Mouse (Mus musculus): ENCODE results near the gene Mapk14. TPM values are rescaled to one million over a fixed set of nuclear protein-coding genes. Genes with fewer than 3 reads are reported as not detected.
"Not testable (repeated sequence)": the region's sequence is repeated elsewhere in the genome, so short reads cannot be mapped to it uniquely, and the experiment has no call there.

The Mapk14 gene
- total RNA-seq, 1 experiment from 2014 or later: 69.1 TPM

DNA sequence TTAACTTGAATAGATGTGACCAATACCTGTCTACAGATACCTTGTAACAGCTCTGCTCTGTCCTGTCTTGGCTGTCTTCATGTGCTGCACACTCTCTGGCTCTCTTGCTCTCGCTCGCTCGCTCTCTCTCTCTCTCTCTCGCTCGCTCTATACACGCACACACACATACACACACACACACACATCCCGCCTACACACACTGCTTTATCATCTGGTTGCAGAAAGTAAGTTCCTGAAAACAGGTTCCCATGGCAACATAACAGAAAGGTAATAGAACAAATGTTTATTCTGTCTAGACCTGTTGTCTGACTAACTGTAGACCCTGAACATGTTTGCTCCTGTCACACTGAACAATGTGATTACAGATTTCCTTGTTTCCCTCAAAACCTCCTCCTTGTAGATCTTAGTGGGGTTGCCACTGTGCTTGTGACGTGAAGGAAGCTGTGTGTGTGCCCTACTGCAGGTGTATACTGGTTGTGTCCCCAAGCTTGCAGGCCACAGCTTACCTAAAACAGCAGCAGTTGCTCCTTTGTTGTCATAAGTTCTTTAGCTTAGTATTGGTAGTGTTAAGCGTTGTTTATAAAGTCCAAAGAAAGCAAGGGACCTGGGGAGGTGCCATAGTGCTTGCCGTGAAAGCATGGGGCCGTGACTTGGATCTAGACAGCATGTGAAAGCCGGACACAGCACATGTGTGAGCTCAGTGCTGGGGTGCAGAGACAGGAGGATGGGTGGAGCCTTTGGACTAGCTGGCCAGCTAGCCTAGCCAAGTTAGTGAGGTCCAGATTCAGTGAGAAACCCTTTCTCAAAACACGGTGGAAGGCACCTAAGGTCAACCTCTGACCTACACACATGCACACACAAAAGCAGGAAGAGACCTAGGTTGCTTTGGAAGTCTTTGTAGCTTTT, 6.4 kb downstream of the Mapk14 start:
- no peak for DNase-seq

DNA sequence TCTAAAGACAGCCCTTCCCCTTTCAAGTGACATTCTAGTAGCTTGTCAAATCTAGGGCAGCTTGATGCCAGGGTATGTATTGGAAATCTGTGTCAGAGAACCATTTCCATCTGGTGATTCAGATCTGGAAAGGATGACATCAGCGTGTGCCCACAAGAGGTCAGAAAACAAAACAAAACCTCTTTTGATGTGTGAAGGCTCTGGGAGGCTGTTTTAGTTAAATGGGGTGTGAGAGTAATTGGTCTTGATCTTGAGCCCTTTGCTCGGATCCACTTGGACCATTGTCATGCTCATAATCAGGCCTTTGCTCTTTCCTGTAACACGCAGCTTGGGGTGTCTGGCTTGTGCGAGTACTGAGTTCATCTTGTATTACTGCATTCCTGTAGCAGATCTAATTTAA, 7.1 kb downstream of the Mapk14 start:
- peak; percentile 26 for DNase-seq

DNA sequence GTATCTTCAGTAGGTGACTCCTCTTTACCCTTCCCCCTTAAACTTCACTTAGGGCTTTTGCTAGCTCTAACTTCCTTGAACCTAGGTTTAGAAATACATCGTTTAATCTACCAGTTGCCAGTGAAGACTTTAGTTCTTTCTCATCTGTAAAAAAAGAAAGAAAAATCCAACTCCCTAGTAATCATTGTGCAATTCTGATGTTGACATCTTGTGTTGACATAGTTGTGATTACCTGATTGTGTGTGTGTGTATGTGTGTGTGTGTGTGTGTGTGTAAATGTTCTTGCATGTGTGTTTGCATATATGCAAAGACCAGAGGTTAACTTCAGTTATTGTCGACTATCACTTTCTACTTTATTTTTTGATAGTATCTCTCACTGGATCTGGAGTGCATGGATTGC, 7.5 kb downstream of the Mapk14 start:
- no peak for DNase-seq

DNA sequence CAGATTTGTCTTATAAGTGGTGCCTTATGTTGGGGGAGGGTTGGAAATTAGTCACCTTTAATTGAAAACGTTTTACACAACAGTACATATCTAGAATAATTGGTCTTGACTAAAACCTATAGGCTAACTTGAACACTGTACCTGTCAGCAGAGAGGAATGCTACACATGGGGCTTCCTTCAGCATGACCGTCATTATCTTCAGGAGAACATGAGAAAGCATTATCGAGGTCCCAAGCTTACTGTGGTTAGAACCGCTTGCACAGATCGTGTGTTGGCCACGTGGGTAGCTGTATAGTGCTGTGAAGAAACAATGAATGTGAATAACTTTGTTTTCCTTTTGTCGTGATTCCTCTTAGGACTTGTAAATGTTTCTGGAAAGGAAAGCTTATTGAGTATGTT, 8.7 kb downstream of the Mapk14 start:
- no peak for DNase-seq

DNA sequence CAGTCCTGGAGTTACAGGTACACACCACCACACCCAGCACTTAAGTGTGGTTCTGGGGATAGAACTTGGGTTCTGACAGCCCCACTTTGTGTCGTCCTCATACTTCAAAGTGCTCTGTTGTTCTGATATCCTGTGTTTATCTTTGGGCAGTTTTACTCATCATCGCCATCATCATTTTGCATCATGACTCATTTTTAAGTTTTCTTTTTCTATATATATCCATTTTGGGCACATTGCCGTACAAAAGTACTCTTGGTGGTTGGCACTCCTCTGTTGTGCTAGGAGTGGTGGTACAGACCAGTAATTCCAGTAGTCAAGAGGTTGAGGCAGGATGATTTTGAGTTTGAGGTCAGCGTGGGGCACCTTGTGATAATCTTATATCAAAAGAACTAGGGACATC, 10.0 kb downstream of the Mapk14 start:
- no peak for DNase-seq

DNA sequence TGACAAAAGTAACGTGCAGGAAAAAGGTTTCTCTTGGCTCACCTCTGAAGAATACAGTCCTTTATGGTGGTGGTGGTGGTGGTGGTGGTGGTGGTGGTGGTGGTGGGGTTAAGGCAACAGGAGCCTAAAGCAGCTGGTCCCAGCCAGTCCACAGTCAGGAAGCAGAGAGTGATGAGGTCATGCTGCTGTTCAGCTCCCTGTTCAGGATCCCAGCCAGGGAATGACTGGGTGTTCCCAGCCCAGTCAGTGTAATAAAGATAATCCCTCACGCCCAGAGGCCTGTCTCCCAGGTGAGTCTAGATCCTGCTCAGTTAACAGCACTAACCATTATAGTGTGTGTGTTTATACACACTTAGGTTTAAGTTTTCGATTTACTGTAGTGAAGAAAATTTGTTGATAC, 10.6 kb downstream of the Mapk14 start:
- no peak for DNase-seq

DNA sequence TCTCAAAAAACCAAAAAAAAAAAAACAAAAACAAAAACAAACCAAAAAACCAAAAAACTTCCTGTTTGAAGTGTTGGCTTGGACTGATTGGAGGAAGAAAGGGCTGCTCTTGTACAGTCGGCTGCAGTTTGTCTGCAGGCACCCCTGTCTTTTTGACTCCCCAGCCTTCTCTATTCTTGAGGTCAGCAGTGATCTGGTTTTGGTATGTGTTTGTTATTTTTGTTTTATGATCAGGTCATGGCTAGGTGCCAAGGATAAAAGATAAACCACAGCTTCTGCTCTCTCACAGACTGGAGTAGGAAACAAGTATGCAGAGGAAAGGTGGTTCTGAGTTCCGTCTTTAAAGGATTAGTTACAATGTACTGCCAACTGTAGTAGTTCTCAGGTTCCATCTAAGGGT, 11.5 kb downstream of the Mapk14 start:
- no peak for DNase-seq

DNA sequence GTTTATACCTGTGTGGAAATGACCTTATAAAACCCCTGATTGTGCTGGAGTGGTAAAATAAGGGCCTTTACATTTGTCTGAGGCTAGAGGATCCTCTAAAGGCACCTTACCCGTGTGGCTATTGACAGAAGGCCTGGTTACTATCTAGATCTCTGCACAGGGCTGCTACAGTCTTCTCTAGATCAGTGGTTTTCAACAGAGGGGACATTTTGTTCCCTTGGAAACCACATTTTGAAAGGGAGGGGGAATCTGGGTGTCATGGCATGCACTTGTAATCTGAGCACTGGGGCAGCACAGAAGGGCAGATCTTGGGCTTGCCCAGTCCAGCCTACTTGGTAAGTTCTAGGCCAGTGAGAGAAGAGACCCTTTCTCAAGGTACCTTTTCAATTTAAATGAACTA, 15.6 kb downstream of the Mapk14 start:
- DNase-seq: no peak

DNA sequence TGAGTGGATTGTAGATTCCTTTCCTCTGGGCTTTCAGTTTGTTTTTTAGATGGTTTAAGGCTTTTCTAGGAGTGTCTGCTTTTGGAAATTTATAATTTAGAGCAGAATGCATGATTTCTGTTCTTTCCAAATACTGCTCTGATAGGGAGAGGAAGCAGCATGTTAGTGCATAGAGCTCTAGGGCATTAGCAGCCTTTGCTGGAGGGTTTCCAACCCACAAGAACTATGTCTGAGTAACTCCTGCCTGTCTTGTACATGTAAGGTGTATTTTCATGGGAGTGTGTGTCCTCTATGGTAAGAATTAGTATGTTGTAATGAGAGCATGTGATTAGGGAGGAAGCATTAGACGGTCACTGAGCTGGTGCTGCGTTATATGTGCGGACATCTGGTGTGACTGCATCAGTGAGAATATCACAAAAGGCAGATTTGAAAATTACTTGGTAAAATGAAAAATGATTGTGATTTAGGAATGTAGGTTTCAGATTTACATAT, 16.1 kb downstream of the Mapk14 start:
- no peak for DNase-seq

DNA sequence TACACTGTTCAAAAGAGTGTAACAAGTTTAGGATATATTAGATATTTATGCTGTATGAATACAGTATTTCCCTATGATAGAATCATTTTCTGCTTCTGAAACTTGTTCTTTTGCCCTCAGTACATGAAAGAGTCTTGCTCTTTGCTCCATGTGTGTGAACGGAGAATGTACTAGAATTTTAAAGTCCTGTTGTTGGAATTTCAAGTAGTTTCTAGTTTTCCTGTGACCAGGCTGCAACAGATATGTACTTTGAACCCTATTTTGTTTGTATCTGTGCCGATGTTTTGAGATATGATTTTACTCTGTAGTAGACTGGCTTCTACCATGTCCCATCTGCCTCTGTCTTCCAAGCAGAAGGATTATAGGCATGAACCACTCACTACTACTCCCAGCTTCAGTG, 16.7 kb downstream of the Mapk14 start:
- no peak for DNase-seq

DNA sequence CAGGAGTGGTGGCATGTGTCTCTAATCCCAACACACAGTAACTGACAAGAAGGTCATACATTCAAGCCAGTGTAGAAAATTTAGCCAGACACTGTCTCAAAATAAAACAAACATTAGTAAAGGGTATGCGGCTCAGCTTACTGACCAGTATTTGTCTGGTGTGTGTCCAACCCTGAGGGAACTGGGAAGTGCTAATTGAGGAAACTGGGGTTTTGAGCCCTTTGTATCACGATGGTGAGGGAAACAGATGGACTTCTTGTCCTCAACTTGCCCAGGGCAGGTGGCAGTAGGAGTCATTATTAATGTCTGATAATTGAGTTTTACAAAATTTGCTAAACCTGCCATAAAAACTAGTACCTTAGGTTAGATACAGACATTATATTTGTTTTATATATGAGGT, 17.9 kb downstream of the Mapk14 start:
- DNase-seq: no peak

DNA sequence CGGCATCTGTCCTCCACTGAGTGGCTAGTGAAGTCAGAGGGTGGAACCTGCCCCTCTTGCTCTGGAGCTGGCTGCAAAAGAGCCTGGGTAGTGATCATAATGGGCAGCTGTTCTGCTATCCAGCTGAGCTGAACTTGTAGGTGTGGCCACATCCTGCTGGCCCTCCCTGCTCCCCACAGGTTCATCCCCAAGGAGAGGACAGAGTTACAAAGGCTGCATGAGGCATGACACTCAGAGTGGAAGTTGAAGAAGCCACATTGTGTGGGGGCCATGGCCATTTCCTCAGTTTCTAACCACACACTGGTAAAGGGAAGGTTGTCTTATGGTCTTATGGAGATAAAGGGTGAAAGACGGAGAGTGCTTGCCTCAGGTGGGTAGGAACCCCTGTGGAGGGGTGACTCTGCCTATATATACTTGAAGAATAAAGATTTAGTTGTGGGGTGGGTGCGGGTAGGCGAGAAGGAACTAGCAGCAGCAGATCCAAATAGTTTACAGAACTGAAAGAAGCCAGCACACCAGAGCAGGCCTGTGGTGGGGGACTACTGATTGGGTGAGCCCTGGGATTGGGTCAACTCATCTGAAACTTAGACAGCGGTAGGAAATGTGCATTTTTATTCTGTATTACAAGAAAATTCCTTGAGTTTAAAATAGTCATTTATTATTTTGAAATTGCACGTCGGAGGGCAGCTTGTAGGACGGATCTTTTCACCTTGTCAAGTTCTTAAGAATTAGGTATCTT, 18.6 kb downstream of the Mapk14 start:
- DNase-seq: no peak

DNA sequence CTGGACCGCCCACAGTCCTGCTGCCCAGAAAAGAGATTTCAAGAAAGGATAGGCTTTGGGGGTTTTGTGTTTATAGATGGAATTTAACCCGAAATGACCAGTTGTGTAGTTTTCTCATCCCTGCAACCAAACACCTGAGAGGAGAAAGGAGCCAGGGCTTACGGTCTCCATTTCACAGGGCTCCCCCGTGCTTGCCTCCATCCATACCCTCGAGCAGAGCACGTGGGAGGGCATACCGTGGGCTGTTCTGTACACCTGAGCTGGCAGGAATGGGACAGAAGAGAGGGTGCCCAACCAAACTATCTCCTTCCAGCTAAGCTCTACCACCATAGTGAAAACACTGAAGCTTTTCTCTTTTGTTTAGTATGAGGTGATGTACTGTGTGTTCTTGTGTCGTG, 19.2 kb downstream of the Mapk14 start:
- DNase-seq: no peak

DNA sequence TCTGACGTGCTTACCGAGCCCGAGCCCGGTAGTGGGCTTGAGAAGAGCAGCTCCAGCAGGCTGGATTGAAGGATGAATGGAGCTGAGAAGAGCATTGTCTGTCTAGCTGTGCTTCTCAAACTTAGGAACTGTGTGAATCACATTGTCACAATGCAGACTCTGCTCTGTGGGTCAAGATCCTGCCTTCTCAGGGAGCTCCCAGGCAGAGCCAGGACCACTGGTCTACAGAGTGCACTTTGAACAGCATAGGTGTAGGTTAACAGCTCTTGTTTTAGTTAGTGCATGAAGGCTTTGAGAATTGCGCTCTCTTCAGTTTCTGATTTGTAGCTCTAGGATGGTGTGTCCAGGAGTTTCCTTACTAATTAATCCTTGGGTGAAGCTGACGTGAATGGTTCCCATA, 20.1 kb downstream of the Mapk14 start:
- DNase-seq: no peak

DNA sequence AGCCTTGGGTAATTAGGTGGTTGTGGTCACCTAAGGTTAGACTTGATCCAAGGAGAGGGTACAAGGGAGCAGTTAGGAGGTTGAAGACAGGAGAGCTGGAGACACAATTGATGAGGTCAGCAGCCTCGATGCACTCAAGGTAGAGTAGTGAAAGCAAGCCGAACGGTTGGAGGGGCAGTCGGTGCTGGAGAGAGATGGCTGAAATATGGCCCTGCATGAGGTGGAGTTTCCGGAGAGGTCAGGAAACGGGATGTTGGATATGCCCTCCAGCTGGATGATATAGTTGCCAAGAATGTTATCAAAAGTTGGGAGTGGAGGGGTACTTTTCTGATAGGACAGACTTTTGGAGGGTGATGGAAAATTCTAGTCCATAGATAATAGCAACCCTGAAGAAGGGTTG, 21.2 kb downstream of the Mapk14 start:
- DNase-seq: no peak

DNA sequence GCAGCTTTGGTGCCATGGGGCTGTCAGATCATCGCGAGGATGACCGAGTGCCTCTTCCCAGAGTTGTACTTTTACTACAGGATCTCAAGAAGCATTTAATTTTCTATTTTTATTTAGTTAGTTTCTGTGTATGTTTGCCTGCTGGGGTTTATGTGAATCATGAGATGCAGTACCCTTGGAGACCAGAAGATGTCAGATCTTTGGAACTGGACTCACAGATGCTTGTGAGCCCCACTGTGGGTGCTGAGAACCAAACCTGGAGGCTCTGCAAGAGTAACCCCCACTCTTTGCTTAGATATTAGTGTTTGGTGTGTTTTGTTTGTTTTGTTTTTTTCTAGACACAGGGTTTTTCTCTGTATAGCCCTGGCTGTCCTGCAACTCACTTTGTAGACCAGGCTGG, 22.9 kb downstream of the Mapk14 start:
- no peak for DNase-seq

DNA sequence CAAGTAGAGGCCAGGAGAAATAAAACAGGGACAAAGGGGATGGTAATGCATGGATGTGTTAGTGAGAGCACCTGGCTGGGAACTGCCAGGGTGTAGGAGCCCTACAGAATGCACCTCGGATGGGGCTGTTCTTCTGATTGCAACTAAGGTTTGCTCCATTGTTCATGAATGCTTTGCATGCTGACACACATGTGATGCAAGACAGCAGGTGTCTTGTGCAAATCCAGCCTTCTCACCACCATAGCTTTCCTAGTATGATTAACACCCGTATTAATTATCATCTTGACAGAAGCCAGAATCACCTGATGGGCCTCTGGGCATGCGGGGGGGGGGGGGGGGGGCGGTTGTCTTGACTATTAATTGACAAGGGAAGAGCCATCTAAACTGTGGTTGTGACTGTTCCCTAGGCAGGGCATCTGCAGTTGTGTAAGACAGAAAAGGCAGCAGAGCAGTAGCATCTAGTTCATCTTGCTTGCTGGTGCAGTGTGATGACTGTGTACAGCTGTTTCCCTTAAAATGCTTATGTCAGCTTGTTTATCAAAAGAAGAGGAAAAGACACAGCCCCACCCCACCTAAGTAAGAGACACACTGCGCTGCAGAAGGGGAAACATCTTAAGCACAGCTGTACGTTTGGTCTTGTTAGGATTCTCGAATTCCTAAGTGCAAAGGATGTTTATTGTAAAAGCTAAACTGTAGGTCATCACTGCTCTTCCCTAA, 24.9 kb downstream of the Mapk14 start:
- DNase-seq: no peak

DNA sequence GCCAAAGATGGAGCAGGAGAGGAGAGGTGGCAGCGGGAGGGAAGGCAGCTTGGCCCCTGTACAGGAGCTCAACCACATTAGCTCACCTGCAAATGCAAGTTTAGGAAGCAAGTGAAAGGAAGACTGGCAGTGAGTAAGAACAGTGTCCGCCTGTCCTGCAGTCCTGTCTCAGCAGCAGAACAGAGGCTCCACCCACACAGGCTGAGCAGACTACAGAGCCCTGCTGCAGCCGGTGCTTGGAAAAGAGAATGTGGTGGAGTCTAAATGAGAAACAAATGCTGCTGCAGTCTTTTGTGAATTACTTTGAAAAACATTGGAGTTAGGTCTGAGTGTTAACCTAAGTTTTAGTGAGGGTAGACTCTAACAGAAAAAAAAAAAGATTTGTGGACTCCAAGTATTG, 26.4 kb downstream of the Mapk14 start:
- no peak for DNase-seq

DNA sequence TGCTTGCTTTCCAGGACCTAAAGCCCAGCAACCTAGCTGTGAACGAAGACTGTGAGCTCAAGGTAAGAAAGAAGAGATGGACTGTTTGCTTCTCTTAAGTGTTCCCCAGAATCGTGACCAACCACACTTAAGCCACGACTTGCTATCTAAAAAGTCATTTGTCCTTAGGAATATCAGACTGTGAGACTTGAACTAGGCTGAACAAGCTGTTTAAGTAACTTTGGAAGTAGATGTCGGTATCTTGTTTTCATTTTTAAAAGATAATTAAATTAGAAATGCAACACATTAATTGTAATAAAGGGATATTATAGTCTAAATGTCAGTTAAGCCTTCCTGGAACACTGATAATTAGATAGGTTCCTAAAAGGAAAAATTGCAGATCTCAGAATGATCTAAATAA, 34.7 kb downstream of the Mapk14 start, which contains the start of gene AC170998.1:
AC170998.1 (plus strand) TSS at position 301 of the 400 bp plus-strand sequence.
- DNase-seq: no peak

DNA sequence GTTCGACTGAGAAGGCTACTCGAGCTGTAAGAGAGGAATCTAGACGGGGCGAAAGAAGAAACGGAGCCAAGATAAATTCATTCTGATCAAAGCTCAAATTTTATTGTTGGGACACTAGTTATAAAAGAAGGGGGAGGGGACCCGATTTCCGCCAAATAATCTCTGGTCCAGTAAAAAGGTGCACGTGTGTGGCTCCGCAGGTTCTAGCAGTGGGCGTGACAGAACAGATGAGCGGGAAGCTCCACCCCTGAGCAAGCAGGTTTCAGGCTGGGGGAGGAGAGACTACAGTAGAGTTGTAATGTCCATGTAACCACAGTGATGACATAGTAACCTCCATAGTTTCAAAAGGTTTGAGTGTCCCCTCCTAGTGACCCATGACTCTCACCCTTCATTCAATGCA, 36.4 kb downstream of the Mapk14 start:
- not testable (repeated sequence) for DNase-seq

DNA sequence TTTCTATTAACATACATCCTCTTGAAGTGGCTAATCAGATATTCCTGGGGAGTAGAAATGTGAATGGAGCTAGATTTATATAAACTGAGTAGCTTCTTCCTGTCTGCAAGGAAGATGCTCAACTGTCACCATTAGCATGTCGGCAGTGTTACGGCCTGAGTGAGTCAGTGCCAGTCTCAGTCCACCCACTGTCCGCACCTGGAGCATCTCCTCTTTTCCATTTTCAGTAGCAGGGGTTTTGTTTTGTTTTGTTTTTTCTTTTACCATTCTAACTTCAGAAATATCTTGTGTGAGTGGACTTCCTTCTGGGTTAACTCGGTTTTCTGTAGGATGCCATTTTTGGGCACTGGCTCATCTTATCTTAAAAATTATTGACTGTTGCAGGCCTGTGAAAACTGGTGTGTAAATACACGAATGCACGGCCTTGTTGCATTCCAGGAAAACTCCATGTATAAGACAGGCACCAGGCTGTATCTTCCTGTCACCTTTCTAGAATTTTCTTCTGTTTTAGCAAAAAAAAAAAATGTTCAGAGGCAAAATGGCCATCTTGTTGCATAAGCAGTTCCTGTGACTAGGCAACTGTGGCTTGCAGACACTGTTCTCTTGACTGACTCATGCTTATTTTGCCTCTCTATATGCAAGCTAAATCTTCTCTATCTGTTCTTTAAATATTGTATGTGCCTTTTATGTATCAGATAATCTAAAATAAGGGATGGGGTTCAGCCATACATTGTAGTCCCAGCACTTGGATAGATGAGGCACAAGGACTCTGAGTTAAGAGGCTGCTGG, 44.4 kb downstream of the Mapk14 start:
- no peak for DNase-seq

DNA sequence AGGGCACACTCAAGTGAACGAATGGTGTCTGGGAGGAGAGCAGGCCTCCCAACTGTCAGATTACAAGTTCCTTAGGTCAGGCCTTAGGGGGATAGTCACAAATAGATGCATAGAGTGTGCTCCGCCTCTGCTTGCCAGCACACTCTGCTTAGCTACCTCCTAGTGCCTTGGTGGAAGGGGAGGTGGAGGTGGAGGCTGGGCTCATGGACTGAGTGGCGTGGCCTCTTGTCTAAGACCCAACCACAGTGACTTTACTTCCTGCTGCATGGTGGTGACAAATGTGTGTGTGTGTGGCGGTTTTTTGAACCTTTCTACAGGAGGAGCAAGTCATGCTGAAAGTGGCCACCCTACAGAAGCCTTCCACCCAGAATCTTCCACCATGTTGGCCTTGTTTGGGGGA, 45.4 kb downstream of the Mapk14 start:
- no peak for DNase-seq
